Mouse (Mus musculus) kidney, adult 2 months (tissue): ENCODE measurements around the gene Mogat2. TPM values are rescaled to one million over a fixed set of nuclear protein-coding genes. Genes with fewer than 3 reads are reported as not detected.

Experiments used
- DNase-seq: peaks from one replicate; pipeline ENCODE4 v3.0.0; 2021
- H3K27ac ChIP-seq: fragments of 200-500 bp; 2 replicates; pipeline ENCODE4 v1.5.1; 2012; ENCODE audit warnings: low read depth, low read length, control low read depth, inconsistent platforms; ENCODE audit not compliant: insufficient read depth
- H3K27me3 ChIP-seq: fragments of 200-500 bp; replicated peaks from 2 replicates; pipeline ENCODE4 v1.6.1; 2012; ENCODE audit warnings: mild to moderate bottlenecking, moderate library complexity, low read length, inconsistent platforms; ENCODE audit not compliant: control insufficient read depth, insufficient read depth
- H3K36me3 ChIP-seq: fragments of 200-500 bp; 2 replicates; pipeline ENCODE4 v1.6.1; 2012; ENCODE audit warnings: mild to moderate bottlenecking, moderate library complexity, low read length, inconsistent platforms; ENCODE audit not compliant: control insufficient read depth, insufficient read depth
- H3K4me1 ChIP-seq: fragments of 200-500 bp; 2 replicates; pipeline ENCODE4 v1.6.1; 2011; ENCODE audit warnings: low read length; ENCODE audit not compliant: control insufficient read depth, insufficient read depth
- H3K4me3 ChIP-seq: fragments of 200-500 bp; 2 replicates; pipeline ENCODE4 v1.5.1; 2011; ENCODE audit warnings: mild to moderate bottlenecking, low read depth, low read length, control low read depth; ENCODE audit not compliant: insufficient read depth
- CTCF ChIP-seq: fragments of 200-500 bp; conservative IDR thresholded peaks from 2 replicates; pipeline ENCODE4 v1.5.1; 2011; ENCODE audit warnings: low read depth, mild to moderate bottlenecking, control low read depth, low read length, moderate library complexity, mixed read lengths; ENCODE audit not compliant: insufficient read depth, insufficient read length
- POLR2A ChIP-seq: fragments of 200-500 bp; IDR thresholded peaks from one replicate; pipeline ENCODE4 v1.6.1; 2011; ENCODE audit warnings: low read depth, low read length, control low read depth
- WGBS: fragments of 180-500 bp; shearing (Covaris S2); methylation state at CpG from one replicate; pipeline ENCODE4 v1.1.7; 2018; 5-methylcytosine and 5-hydroxymethylcytosine counted together
- polyA plus RNA-seq: library from polyadenylated mRNA; depleted of rRNA; stranded (reverse); fragments of >200 nt; gene quantifications from 2 replicates; pipeline ENCODE4 v1.2.3, GENCODE M21; 2012; rRNA removed

Gene Mogat2
- polyA plus RNA-seq, 1 experiment: 29.6 TPM

GRCm38 (mm10) chr7:99169717-99170403 lies 68.6 kb downstream of the Mogat2 start:
- peak; percentile 86 for DNase-seq
- Histone ChIP-seq H3K27ac (peak overlapping the region; percentile 77), H3K4me1 (peaks cover 46% of the 10 kb centered on the region), H3K27me3 (no peaks in the 10 kb centered on the region), H3K4me3 (no peak overlapping the region), H3K36me3 (no peaks in the 10 kb centered on the region)
- TF ChIP-seq CTCF: no peak
- TF ChIP-seq POLR2A: no peak
- WGBS: 63% methylated on average over 9 of the region's 9 CpGs

Other genes starting within 250 kb of the Mogat2 start
- gene Uvrag, start 97.5 kb downstream of the Mogat2 start, polyA plus RNA-seq: 8.0 and 17.0 TPM in 2 replicates
- 286 and 363 TPM in 2 replicates for gene Dgat2, start 55.9 kb downstream of the Mogat2 start, polyA plus RNA-seq
- 1.8 and 2.4 TPM in 2 replicates for gene Map6, start 28.8 kb upstream of the Mogat2 start, polyA plus RNA-seq
- gene Serpinh1, start 114.6 kb upstream of the Mogat2 start, polyA plus RNA-seq: 127 and 150 TPM in 2 replicates
- 10.4 and 11.5 TPM in 2 replicates for gene Gdpd5, start 142.8 kb upstream of the Mogat2 start, polyA plus RNA-seq
- gene Klhl35, start 227.4 kb upstream of the Mogat2 start, polyA plus RNA-seq: 0.16 and 0.23 TPM in 2 replicates
- gene Rps3, start 245.1 kb upstream of the Mogat2 start, polyA plus RNA-seq: 240 and 386 TPM in 2 replicates